Mouse (Mus musculus) brain, embryonic 18.5 days (tissue): ENCODE data around the gene Nmnat2.

ENCODE experiments used
- DNase-seq: peaks from one replicate; pipeline ENCODE4 v3.0.0-alpha.2; 2012; ENCODE audit warnings: low read depth, low spot score

Gene Nmnat2

DNA sequence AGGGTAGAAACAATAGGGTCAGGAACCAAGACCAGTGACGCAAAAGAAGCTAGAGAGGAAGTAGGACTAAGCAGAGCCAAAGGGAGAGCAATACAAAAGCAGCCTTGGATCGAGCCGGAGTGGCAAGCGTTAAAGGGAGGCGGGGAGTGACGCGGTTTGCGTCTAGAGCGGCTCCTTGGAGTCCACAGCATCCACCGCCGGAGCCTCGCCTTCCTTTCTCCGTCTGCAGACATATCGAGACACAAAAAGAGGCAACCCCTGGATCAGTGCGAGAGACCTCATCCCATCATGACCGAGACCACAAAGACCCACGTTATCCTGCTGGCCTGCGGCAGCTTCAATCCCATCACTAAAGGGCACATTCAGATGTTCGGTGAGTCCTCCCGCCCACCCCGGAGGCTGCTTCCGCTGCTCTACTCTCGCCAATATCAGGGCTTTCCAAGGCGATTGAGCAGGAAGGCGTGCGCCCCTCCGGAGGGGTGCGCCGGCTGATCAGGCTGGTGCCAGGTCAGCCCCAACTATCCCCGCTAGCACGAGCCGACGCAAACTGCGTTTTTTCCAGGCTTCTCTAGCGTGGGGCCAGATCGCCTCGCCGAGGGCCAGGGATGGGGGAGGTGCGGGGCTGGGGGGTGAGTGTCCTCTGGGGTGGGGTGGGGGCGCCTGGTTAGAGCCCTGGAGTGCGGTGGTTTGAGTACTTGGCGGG is at the start of gene Nmnat2:
Gene Nmnat2 (plus strand): TSS at position 173 of the 703 bp plus-strand sequence.
- DNase-seq: peak; percentile 61

GRCm38 (mm10) chr1:152913483-152914460 is 41.0 kb upstream of the Nmnat2 start:
- no peak for DNase-seq

GRCm38 (mm10) chr1:152915766-152916165 is 39.0 kb upstream of the Nmnat2 start:
- DNase-seq: no peak

GRCm38 (mm10) chr1:152916936-152917335 is 37.9 kb upstream of the Nmnat2 start:
- DNase-seq: no peak

DNA sequence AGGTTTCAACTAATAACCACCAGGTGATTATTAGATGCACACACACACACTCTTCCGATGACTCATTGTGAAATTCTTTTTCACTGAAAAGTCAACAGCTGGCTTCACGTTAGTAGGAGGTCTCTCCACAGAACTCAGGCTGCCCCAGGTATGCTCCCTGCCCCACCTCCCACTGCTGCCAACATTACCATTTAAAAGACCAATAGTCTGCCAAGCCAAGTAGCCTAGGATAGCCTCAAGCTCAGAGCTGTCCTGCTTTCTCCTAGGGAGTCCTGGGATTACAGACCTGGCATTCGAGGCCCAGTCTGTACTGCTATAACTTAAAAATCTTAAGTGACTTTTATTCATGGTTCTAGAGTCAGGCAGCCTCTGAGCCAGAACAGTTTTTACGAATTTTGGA is 37.2 kb upstream of the Nmnat2 start:
- DNase-seq: no peak

DNA sequence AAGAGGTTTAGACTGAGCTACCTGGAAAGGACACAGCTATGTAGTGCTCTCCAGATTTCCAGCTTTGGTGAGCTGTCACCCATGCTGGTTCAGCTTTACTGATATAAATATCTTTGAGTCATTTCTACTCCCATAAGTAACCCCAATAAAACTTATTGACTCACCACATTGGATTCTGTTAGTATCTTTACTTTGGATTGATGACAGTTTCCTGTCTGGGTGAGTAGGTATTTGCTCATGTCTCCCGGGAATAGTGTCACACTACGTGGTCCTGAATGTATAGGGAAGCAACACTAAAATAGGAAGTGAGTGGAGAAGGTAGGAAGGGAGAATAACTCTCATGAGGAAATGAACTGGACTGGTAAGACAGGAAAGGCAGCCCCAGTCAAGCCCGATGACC is 33.0 kb upstream of the Nmnat2 start:
- no peak for DNase-seq

DNA sequence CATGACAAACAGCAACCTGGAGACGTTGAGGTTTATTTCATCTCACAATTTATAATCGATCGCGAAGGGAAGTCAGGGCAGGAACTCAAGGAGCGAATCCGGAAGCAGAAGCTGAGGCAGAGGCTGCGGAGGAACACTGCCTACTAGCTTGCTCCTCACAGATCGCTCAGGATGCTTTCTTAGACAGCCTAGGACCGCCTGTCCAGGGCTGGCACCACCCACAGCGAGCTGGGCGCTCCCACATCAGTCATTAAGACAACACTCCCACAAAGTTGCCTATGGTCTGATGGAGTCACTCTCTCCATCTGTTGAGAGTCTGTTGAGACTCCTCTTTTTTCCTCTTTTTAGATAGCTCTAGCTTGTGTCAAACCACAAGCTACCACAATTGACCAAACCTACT is 20.8 kb upstream of the Nmnat2 start:
- no peak for DNase-seq

- no peak for DNase-seq
Measured at GRCm38 (mm10) chr1:152935476-152935875, 19.3 kb upstream of the Nmnat2 start.

- DNase-seq: no peak
Measured at GRCm38 (mm10) chr1:152936365-152936764, 18.4 kb upstream of the Nmnat2 start.

- DNase-seq: no peak
Measured at GRCm38 (mm10) chr1:152942977-152943376, 11.8 kb upstream of the Nmnat2 start.

DNA sequence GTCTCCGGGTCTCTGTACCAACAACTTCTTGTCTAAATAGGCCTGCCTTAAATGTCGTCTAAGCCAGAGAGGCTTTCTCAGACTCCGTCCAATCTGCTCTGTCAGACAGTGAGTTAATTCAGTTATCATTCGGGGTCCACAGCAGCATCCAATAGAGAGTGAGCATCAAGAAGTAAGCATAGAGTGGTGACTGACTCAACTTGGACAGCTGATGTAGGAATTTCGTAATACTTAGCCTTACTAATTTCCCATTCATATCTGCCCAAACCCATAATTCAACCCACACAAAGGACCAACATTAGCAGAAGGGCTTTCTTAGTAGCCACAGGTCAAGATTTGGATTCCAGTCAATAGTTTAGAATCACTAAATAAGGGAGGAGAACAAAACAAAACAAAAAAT is 626 bp upstream of the Nmnat2 start:
- DNase-seq: no peak

GRCm38 (mm10) chr1:152955564-152956211 is 895 bp downstream of the Nmnat2 start:
- no peak for DNase-seq

GRCm38 (mm10) chr1:152956221-152956620 is 1.4 kb downstream of the Nmnat2 start:
- DNase-seq: no peak

GRCm38 (mm10) chr1:152964344-152964743 is 9.6 kb downstream of the Nmnat2 start:
- DNase-seq: no peak

DNA sequence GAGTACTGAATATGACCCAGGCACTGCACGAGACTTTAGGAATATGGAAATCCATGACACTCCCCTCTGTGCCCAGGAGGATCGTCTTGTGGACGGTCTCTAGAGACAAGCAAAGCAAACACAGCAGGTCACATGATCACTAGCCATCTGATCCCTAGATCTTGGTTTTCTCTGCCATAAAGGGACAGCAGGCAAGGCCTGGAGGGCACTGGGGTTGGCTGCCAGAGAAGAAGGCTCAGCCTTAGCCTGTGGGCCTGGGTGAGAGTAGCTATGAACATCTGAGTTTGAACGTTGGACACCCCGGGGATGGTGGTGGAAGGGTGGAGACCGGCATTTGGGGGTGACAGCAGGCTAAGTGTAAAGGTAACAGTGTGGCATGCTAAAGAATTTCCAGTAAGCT is 11.4 kb downstream of the Nmnat2 start:
- no peak for DNase-seq

- DNase-seq: no peak
Measured at GRCm38 (mm10) chr1:152966686-152967085, 11.9 kb downstream of the Nmnat2 start.

- DNase-seq: no peak
Measured at GRCm38 (mm10) chr1:152969081-152969480, 14.3 kb downstream of the Nmnat2 start.

DNA sequence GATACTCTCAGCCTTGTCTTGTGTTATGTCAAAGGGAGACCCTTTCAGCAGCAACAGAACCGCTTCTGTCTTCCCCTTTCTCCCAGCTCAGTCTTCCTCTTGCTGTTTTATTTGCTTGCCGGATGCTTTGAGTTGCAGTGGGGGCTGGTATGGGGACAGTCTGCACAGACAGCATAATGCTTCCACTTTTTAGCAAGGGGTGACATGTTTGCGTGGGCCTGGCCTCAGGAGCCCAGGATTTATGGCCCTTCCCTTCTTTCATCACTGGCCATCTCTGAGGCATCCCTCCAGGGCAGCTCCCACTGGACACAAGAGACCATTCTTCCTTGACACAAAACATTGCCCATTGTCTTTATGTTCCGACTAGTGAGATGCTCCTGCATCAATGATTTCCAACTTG is 18.2 kb downstream of the Nmnat2 start:
- no peak for DNase-seq

- no peak for DNase-seq
Measured at GRCm38 (mm10) chr1:152973421-152973820, 18.6 kb downstream of the Nmnat2 start.

DNA sequence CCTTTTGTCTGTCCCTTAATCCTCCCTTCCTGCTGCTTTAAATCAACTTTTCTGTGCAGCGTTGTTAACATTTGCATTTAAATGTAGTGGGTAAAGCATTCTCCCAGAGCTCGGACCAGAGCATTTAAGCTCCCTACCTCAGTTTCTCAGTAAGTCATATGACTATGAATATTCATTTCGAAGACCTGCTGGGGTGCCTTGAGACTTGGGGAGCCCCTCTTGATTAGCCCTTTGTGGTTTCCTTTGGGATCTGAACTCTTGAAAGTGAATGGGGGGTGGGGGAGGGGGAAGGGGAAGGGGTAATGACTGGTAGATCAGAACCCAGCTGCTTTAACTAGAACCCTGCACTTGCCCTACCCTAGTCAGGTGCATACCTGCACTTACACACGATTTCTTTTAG is 19.1 kb downstream of the Nmnat2 start:
- DNase-seq: no peak

DNA sequence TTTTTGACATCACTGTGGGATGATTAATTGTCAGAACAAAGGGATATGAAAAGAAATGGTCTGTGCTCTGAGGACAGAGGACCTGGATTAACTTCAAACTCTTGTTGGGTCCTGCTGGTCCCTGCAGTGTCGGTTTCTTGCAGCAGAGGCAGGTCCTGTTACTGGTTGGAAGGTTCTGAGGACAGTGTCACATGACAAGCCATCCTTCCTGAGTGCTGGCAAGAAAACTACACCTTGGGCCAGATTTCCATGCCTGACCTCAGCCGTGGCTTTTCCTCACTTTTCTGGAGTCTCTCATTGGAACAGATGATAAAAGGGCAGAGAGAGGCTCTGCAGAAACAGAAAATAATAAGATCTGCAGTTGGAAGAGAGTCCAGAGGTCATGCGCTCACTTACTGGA is 20.4 kb downstream of the Nmnat2 start:
- no peak for DNase-seq

DNA sequence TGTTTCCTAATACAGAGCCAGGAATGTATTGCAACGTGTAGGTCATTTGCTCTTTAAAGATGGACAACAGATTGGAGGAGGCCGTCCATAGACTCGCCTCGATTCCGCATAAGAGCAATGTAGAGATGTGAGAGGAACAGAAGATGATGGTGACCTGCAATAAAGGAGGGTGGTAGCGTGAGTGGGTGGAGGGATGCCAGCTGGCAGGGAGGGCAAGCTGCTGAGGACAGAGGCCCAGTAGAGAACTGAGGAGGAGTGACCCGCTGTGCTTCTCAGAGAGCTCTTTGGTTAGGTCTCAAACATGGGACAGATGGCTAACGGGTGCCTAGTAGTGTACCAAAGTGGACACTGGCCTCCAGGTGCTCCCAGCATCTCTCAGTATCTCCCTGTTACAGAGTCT is 23.9 kb downstream of the Nmnat2 start:
- DNase-seq: no peak
